Mouse (Mus musculus): ENCODE data around the gene Col26a1. TPM values are rescaled to one million over a fixed set of nuclear protein-coding genes. Genes with fewer than 3 reads are reported as not detected.

Gene Col26a1
- polyA plus RNA-seq, 1 experiment from 2014 or later: 141 TPM

- H3K27me3 ChIP-seq: 0 out of 2 replicates have a peak, but pooled peaks cover 5% of the 10 kb centered on the region
- no peak overlapping the region for H3K9ac ChIP-seq
- no peaks in the 10 kb centered on the region for H3K36me3 ChIP-seq
- H3K4me2 ChIP-seq (replicated peaks): no peak overlapping the region
- WGBS: 57% methylated on average over 6 of the region's 6 CpGs
- no peak overlapping the region for H3K27ac ChIP-seq
- H3K4me3 ChIP-seq: no peak overlapping the region
- H3K4me1 ChIP-seq: peaks cover 10% of the 10 kb centered on the region; the same call in 1 of the 2 replicates
- H3K9me3 ChIP-seq: no peaks in the 10 kb centered on the region
- ATAC-seq (ENCODE audit: low FRiP score, low read depth): no peak
Observed at GRCm38 (mm10) chr5:136694976-136695375, 188.0 kb downstream of the Col26a1 start.

GRCm38 (mm10) chr5:136693418-136693817, 189.6 kb downstream of the Col26a1 start:
- Histone ChIP-seq H3K4me1 (peaks cover 10% of the 10 kb centered on the region; the same call in 1 of the 2 replicates), H3K27me3 (0 out of 2 replicates have a peak, but pooled peaks cover 5% of the 10 kb centered on the region), H3K9ac (no peak overlapping the region), H3K9me3 (no peaks in the 10 kb centered on the region), H3K27ac (no peak overlapping the region), H3K36me3 (no peaks in the 10 kb centered on the region), H3K4me3 (no peak overlapping the region), H3K4me2 (replicated peaks) (no peak overlapping the region)
- no peak for ATAC-seq (ENCODE audit: low FRiP score, low read depth)
- 70% methylated on average over 7 of the region's 7 CpGs for WGBS

GRCm38 (mm10) chr5:136692784-136693183, 190.2 kb downstream of the Col26a1 start, which contains the start of gene Myl10:
Myl10 (plus strand) TSS chr5:136693146.
- no peak for ATAC-seq (ENCODE audit: low FRiP score, low read depth)
- H3K4me3 ChIP-seq: no peak within 1 kb of the TSS
- no peak within 1 kb of the TSS for H3K9ac ChIP-seq
- 0 out of 2 replicates have a peak, but pooled peaks cover 5% of the 10 kb centered on the region for H3K27me3 ChIP-seq
- no peaks in the 10 kb centered on the region for H3K9me3 ChIP-seq
- H3K4me2 ChIP-seq (replicated peaks): no peak within 1 kb of the TSS
- H3K4me1 ChIP-seq: peaks cover 10% of the 10 kb centered on the region; the same call in 1 of the 2 replicates
- H3K27ac ChIP-seq: no peak within 1 kb of the TSS
- WGBS: 93% methylated on average over 4 of the region's 4 CpGs
- H3K36me3 ChIP-seq: no peaks in the 10 kb centered on the region

Other genes with a start within 250 kb of the Col26a1 start
- not detected in 2 replicates for gene Myl10, start 190.1 kb downstream of the Col26a1 start, polyA plus RNA-seq (2015; fragmentation: Nextera tagmentation; extraction: Ambion mirVana)
- gene Ift22, start 24.9 kb upstream of the Col26a1 start, polyA plus RNA-seq (2015; fragmentation: Nextera tagmentation; extraction: Ambion mirVana): 60.4 and 65.8 TPM in 2 replicates
- 263 and 274 TPM in 2 replicates for gene Fis1, start 70.1 kb upstream of the Col26a1 start, polyA plus RNA-seq (2015; fragmentation: Nextera tagmentation; extraction: Ambion mirVana)
- gene Cldn15, start 83.4 kb upstream of the Col26a1 start, polyA plus RNA-seq (2015; fragmentation: Nextera tagmentation; extraction: Ambion mirVana): 0.10 and 0.20 TPM in 2 replicates
- gene Plod3, start 103.8 kb upstream of the Col26a1 start, polyA plus RNA-seq (2015; fragmentation: Nextera tagmentation; extraction: Ambion mirVana): 63.1 and 65.1 TPM in 2 replicates
- 111 and 120 TPM in 2 replicates for gene Znhit1, start 104.8 kb upstream of the Col26a1 start, polyA plus RNA-seq (2015; fragmentation: Nextera tagmentation; extraction: Ambion mirVana)
- gene Vgf, start 143.2 kb upstream of the Col26a1 start, polyA plus RNA-seq (2015; fragmentation: Nextera tagmentation; extraction: Ambion mirVana): 0.08 and 0.11 TPM in 2 replicates
- 156 and 159 TPM in 2 replicates for gene Ap1s1, start 162.9 kb upstream of the Col26a1 start, polyA plus RNA-seq (2015; fragmentation: Nextera tagmentation; extraction: Ambion mirVana)
- gene Serpine1, start 189.1 kb upstream of the Col26a1 start, polyA plus RNA-seq (2015; fragmentation: Nextera tagmentation; extraction: Ambion mirVana): 0.28 and 0.83 TPM in 2 replicates
- 6.9 and 7.5 TPM in 2 replicates for gene Trim56, start 233.0 kb upstream of the Col26a1 start, polyA plus RNA-seq (2015; fragmentation: Nextera tagmentation; extraction: Ambion mirVana)

Measured in limb, embryonic 13.5 days (tissue).